Mouse (Mus musculus): ENCODE data around the gene Tle3. TPM values are rescaled to one million over a fixed set of nuclear protein-coding genes. Genes with fewer than 3 reads are reported as not detected.

Tle3 gene
- polyA plus RNA-seq (2012; rRNA removed), result 53.7 and 67.2 TPM in 2 replicates

DNA sequence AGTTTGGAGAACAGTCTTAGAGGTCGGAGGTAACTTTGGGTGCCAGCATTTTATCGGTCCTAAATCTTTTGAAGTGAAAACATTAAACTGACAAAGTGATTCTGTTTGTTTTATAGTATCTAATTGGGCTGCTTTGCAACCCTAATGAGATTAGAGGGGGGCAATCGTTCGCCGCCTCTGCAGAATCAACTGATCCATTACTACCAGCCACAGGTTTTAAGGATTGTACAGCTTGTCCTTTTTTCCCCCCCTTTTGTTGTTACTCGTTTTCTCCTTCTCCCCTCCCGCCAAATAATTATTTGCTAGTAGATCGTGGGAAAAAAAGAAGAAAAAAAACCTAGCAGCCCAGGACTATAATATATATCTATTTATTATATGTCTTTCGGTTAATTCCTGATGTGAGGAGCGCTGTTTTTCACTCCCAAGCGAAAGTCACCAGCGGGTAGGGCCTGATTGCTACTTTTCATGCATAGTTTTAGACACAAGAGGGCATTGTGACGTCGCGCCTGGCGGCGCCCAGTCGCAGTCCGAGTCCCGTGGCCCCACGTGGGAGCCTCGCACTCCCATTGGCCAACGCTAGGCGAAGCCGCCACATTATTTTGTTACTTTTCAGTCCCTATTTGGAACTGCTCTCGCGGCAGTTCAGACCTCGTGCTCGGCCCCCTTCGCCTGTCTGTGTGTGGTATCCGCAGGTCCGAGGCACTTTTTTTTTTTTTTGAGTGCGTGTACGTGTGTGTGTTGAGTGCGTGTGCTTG, at the start of gene Tle3:
Tle3 (plus strand) TSS at position 612 of the 755 bp plus-strand sequence.

